Mouse (Mus musculus): Measurements from ENCODE around the gene Xpnpep1. TPM values are rescaled to one million over a fixed set of nuclear protein-coding genes. Genes with fewer than 3 reads are reported as not detected.

The Xpnpep1 gene
- polyA plus RNA-seq, 1 experiment, result 52.9 TPM

GRCm38 (mm10) chr19:53069451-53069850 is 29.4 kb upstream of the Xpnpep1 start:
- H3K4me1 ChIP-seq (ENCODE audit: control insufficient read depth, insufficient read depth, low read length), result peaks cover 3% of the 10 kb centered on the region; the same call in 1 of the 2 replicates
- no peak overlapping the region for H3K4me3 ChIP-seq (ENCODE audit: insufficient read depth, low read length)
- no peak for TF ChIP-seq POLR2A (IDR thresholded peaks at IDR 0.05; ENCODE audit: extremely low read depth, insufficient read depth, low read length)
- TF ChIP-seq CTCF (IDR thresholded peaks at IDR 0.05; ENCODE audit: extremely low read depth, insufficient read depth, low read length), result no peak
- H3K27ac ChIP-seq (ENCODE audit: insufficient read depth, low read length), result no peak overlapping the region

DNA sequence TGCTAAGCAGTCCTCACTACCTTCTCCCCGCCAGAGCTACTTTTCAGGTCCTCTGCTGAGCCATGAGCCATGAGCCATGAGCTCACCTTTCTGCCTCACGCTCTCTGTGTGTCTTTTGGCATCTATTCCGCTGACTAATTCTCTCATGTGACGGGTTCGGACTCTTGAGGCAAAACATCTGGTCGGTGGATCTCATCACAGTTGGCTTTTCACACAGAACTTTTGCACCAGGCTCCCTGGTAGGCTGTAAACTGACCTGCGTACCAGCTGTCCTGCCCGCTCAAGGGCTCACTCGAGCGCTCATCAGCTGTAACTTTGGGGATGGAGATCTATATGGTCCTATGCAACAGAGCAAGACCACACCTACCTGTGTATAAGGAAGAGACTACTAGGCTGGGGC is 26.9 kb upstream of the Xpnpep1 start:
- H3K4me1 ChIP-seq (ENCODE audit: control insufficient read depth, insufficient read depth, low read length), result no peaks in the 10 kb centered on the region; the same call in 1 of the 2 replicates
- no peak overlapping the region for H3K4me3 ChIP-seq (ENCODE audit: insufficient read depth, low read length)
- TF ChIP-seq CTCF (IDR thresholded peaks at IDR 0.05; ENCODE audit: extremely low read depth, insufficient read depth, low read length) (no peak), POLR2A (IDR thresholded peaks at IDR 0.05; ENCODE audit: extremely low read depth, insufficient read depth, low read length) (no peak)
- H3K27ac ChIP-seq (ENCODE audit: insufficient read depth, low read length), result no peak overlapping the region

GRCm38 (mm10) chr19:53066531-53066930 is 26.5 kb upstream of the Xpnpep1 start:
- Histone ChIP-seq H3K4me1 (ENCODE audit: control insufficient read depth, insufficient read depth, low read length) (no peaks in the 10 kb centered on the region), H3K27ac (ENCODE audit: insufficient read depth, low read length) (no peak overlapping the region), H3K4me3 (ENCODE audit: insufficient read depth, low read length) (no peak overlapping the region)
- TF ChIP-seq POLR2A (IDR thresholded peaks at IDR 0.05; ENCODE audit: extremely low read depth, insufficient read depth, low read length) (no peak), CTCF (IDR thresholded peaks at IDR 0.05; ENCODE audit: extremely low read depth, insufficient read depth, low read length) (no peak)

DNA sequence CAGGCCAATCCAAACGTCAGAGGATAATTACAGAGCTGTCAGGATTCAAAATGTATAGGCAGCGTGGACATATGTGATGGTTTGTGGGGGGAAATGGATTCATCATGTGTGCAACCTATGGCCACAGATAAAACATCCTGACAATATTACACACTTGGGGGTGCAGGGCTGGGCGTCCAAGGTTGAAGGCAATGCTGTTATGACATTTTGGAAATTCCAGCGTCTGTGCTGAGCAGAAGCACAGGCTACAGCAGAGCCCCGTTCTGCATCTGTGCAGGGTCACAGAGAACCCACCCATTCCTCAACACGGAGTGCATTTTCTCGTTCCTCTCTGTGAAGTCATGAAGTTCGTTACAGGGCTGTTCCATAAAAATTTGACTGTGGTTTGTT is 25.0 kb upstream of the Xpnpep1 start:
- TF ChIP-seq CTCF (IDR thresholded peaks at IDR 0.05; ENCODE audit: extremely low read depth, insufficient read depth, low read length) (no peak), POLR2A (IDR thresholded peaks at IDR 0.05; ENCODE audit: extremely low read depth, insufficient read depth, low read length) (no peak)
- Histone ChIP-seq H3K4me1 (ENCODE audit: control insufficient read depth, insufficient read depth, low read length) (no peaks in the 10 kb centered on the region), H3K27ac (ENCODE audit: insufficient read depth, low read length) (no peak overlapping the region), H3K4me3 (ENCODE audit: insufficient read depth, low read length) (no peak overlapping the region)

DNA sequence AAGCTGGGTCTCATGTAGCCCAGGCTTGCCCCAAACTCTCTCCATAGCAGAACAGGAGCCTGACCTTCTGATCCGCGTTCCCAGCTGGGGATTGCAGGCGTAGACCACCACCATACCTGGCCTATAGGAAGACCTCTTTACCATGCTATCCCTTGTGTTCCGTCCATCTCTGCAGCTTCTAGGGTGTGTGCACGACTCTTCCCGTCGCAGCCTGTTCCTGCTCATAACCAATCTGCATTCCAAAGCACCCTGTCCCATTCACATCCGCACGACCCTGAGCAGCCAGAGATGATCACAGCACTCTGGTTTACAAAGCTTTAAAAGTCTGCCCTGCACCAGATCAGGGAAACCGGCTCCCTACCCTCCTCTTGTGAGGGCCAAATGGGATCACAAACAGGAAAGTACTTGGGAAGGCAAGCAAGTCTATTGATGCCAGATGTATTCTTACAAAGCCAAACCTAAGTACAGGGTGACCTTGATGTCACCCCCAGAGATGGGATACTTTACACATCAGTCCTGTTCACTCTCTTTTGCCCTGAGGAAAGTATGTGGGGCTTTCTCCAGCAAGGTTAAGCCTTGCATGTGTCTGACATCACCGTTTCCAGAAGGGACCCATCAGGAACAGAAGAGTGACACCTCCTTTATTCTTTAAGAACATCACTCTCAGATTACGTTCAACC is 24.4 kb upstream of the Xpnpep1 start:
- Histone ChIP-seq H3K27ac (ENCODE audit: insufficient read depth, low read length) (no peak overlapping the region), H3K4me1 (ENCODE audit: control insufficient read depth, insufficient read depth, low read length) (no peaks in the 10 kb centered on the region), H3K4me3 (ENCODE audit: insufficient read depth, low read length) (no peak overlapping the region)
- TF ChIP-seq CTCF (IDR thresholded peaks at IDR 0.05; ENCODE audit: extremely low read depth, insufficient read depth, low read length), result no peak
- TF ChIP-seq POLR2A (IDR thresholded peaks at IDR 0.05; ENCODE audit: extremely low read depth, insufficient read depth, low read length), result no peak

DNA sequence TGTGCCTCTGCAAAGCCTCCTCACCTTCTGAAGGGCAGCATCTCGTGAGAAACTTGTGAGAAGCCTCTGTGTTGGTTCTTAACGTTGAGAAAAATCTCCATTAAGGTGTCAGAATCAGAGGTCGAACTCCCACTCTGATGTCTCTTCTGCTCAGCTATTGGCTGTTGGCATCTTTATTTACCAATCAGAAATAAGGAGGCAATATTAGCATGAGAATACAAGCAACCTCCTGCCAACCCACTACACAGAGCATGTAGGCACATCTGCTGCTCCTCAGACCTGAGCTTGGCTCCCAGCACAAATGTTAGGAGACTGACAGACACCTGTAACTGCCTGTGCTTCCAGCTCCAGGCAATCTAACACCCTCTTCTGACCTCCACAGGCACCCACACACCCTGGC is 22.0 kb upstream of the Xpnpep1 start:
- no peak overlapping the region for H3K27ac ChIP-seq (ENCODE audit: insufficient read depth, low read length)
- H3K4me1 ChIP-seq (ENCODE audit: control insufficient read depth, insufficient read depth, low read length), result no peaks in the 10 kb centered on the region
- H3K4me3 ChIP-seq (ENCODE audit: insufficient read depth, low read length), result no peak overlapping the region
- TF ChIP-seq POLR2A (IDR thresholded peaks at IDR 0.05; ENCODE audit: extremely low read depth, insufficient read depth, low read length) (no peak), CTCF (IDR thresholded peaks at IDR 0.05; ENCODE audit: extremely low read depth, insufficient read depth, low read length) (no peak)

DNA sequence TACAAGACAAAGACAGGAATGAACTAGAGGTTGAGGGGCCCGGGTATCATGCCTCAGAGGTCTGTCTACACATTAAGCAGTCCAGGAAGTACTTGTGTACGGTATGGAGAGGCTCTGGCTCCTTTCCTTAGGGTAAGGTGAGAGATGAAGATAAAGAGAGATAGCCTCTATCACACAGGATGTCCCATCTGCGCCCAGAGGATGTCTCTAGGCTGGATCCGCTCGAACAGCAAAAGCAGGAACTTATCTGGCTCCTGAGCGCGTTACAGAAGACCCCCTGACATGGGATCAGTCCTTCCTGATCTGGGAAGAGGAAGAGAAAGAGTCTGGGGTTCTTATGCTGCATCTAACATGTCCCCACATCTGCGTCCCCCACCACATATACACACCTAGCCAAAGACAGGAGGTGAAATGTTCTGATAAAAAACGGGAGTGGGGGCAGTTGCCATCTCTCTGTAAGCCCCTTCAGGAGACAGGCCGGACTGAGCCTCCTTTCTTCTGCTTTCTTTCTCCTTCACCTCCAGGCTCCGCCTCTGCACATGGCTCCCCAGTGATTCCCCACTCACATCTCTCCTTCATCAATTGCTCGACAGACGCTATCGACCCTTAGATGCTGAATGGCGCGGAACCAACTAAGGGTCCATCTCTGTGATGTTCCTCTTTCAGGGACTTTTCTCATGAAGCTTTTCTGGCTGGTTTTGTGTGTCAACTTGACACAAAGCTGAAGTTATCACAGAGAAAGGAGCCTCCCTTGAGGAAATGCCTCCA is 19.5 kb upstream of the Xpnpep1 start:
- no peak for TF ChIP-seq CTCF (IDR thresholded peaks at IDR 0.05; ENCODE audit: extremely low read depth, insufficient read depth, low read length)
- Histone ChIP-seq H3K4me3 (ENCODE audit: insufficient read depth, low read length) (no peak overlapping the region), H3K27ac (ENCODE audit: insufficient read depth, low read length) (no peak overlapping the region), H3K4me1 (ENCODE audit: control insufficient read depth, insufficient read depth, low read length) (no peaks in the 10 kb centered on the region)

GRCm38 (mm10) chr19:53058726-53059334 is 18.8 kb upstream of the Xpnpep1 start:
- no peak overlapping the region for H3K27ac ChIP-seq (ENCODE audit: insufficient read depth, low read length)
- TF ChIP-seq CTCF (IDR thresholded peaks at IDR 0.05; ENCODE audit: extremely low read depth, insufficient read depth, low read length), result no peak
- no peak for TF ChIP-seq POLR2A (IDR thresholded peaks at IDR 0.05; ENCODE audit: extremely low read depth, insufficient read depth, low read length)

GRCm38 (mm10) chr19:53057980-53058725 is 18.1 kb upstream of the Xpnpep1 start:
- no peaks in the 10 kb centered on the region for H3K4me1 ChIP-seq (ENCODE audit: control insufficient read depth, insufficient read depth, low read length)
- H3K4me3 ChIP-seq (ENCODE audit: insufficient read depth, low read length), result no peak overlapping the region
- TF ChIP-seq CTCF (IDR thresholded peaks at IDR 0.05; ENCODE audit: extremely low read depth, insufficient read depth, low read length) (no peak), POLR2A (IDR thresholded peaks at IDR 0.05; ENCODE audit: extremely low read depth, insufficient read depth, low read length) (no peak)
- no peak overlapping the region for H3K27ac ChIP-seq (ENCODE audit: insufficient read depth, low read length)

More at GRCm38 (mm10) chr19:53058726-53059334, 18.8 kb upstream of the Xpnpep1 start:
- H3K4me1 ChIP-seq (ENCODE audit: control insufficient read depth, insufficient read depth, low read length), result no peaks in the 10 kb centered on the region
- no peak overlapping the region for H3K4me3 ChIP-seq (ENCODE audit: insufficient read depth, low read length)
